Mouse (Mus musculus) liver, adult 10 weeks (tissue): ENCODE results near the gene Tceal7. TPM values are rescaled to one million over a fixed set of nuclear protein-coding genes. Genes with fewer than 3 reads are reported as not detected.

Experiments used
- polyA plus RNA-seq: library from polyadenylated mRNA; stranded (reverse); fragments of 350-450 nt; fragmentation: Illumina TruSeq; extraction: RNeasy Lipid Tissue Mini Kit (QIAGEN cat#74804); gene quantifications from one replicate; pipeline ENCODE4 v1.2.3, GENCODE M21; 2014; ENCODE audit warnings: low read depth, low replicate concordance

The Tceal7 gene
- not detected for polyA plus RNA-seq

DNA sequence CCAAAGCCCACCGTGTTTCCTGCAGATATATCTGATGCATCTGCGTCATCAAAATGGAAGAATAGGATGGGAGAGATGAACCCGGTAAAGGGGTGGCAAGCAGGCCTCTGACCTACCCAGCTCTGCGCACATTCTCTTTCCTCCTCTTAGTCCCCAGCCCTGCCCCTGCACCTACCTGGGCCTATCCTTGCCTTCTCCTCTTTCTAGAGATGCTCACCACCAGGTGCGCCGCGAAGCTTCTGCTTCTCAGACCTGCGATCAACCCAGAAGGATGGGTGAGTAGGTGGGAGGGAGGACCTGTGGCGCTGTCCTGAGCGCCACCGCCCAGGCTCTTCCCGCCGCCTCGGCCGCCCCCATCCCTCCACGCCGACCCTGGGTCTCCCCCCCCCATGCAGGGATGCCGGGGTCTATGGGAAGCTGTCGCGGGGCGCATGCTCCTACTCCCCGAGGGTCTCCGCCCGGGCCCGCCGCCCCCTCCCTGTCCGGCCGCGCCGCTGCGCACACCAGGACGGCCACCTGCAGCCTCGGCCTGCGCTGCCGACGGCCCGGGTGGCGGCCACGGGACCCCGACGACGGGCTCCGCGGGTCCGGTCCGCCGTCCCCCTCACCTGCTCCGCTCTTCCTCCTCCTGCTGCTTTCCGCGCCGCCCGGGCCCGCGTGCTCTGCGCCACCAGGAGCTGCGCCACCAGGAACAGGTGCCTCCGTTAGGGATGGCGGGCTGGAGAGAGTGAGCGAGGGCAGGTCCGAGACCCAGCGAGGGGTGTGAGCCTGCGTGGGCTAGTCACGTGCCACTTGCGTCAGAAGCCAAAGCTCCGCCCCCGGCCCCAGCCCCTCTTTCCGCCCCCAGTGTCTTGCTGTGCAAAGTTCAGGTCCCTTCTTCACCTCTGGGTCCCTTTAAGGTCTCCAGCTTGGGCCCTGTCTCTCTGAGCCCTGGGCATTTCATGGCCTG lies at the start of gene Tceal7, which contains the start of gene Bex1:
Gene Tceal7, plus strand, starts transcription at position 51 of the 949 bp plus-strand sequence.
Gene Bex1, minus strand, starts transcription at position 785 of the 949 bp plus-strand sequence.

DNA sequence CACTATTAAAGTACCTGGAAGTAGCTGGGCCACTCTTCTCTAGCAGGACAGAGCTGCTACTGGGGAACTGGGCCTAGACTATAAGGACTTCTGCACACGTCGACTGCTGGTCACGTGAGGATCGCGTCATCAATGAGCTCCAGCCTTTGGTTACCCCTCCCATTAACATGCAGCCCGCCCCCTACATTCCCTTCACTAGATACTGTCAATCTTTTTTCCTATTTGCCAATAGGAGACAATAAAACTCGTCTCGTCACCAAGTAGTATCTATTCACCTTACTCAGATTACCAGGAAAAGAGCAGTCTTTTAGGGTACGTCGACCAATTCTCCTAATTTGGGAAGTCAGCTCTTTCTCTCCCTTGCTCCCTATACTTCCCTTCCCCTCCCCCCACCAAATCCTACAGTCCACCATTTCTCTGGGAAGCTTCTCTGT lies 42.4 kb upstream of the Tceal7 start, which contains the start of gene Tceal8:
Gene Tceal8, minus strand, starts transcription at position 225 of the 434 bp plus-strand sequence.

DNA sequence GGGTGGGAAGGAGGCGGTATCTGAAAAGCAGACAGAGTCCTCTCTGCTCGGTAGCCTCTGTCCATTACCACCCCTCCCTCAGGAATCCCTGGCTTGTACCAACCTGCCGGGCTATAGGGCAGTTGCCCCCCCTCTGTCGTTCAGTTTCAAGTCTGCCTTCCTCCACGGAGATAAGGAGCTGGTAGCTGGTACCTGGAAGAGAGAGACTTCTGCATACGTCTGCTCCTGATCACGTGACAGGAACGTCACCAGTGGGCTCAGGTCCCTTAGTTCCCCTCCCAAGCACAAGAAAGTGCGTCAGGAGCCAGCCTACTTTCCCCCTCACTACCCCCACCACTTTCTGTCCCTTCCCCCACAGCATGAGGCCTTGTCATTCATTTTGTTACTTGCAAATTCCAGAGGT lies 10.9 kb upstream of the Tceal7 start, which contains the start of gene Tceal5:
Gene Tceal5, minus strand, starts transcription at position 213 of the 403 bp plus-strand sequence.

DNA sequence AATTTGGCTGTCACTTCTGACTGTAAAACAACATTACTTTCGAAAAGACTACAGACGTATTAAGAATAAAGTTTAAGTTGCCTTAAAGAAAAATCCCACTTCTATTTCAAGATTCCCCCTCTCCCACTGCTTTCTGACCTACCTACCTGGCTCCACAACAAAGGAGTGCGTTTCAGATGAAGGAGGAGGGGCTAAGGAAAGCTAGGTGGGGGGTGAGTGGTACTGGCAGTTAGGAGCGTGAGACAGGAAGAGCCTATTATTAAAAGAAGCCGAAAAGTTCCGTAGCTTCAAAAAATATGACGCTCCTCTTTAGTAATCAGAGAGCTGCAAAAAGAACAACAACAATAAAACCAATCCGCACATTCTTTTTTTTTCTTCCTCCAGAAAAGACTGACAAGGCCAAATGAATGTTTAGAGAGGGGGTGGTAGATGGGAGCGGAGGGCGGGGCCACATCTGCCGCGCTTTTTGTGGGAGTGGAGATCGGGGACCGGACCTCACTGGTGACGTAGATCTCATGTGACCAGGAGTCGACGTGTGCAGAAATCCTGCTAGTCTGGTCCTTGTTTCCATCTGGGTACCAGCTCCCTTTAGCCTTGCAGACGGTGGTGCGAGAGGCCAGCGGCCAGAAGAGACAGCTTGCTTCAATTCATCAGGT lies 30.1 kb downstream of the Tceal7 start, which contains the start of gene Tceal9:
Gene Tceal9, plus strand, starts transcription at position 506 of the 656 bp plus-strand sequence.

DNA sequence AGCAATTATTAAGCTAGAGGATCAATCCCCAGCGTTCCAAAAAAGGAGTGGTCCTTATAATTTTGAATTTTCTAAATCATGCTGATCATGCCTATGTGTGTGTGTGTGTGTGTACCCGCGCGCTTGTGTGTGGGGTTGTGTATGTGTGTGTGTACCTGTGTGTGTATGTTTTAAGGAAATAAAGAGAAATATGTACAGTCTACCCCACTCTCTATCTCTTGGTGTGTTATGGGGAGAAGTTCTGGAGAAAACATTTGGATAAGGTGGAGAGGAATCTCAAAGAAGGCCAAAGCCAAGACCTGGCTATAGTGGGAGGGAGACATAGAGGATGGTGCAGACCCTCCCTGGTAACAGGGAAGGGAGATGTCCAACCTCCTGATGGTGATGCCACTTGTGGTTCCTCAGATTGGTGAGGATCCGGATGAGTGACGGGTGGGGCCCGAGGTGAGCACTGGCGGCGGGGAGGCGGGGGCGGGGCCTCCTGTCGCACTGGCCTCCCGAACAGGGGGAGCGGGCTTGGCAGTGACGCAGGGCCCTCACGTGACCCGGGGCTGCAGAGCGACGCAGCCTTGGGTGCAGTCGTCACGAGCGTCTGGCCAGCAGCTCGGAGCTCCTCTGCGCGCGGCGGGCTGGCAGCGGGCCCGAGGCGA lies 55.3 kb downstream of the Tceal7 start, which contains the start of gene Bex3:
Gene Bex3, plus strand, starts transcription at position 511 of the 650 bp plus-strand sequence.

Other genes starting within 250 kb of the Tceal7 start
- not detected for gene Arxes2, start 221.0 kb upstream of the Tceal7 start, polyA plus RNA-seq
- not detected for gene Arxes1, start 181.4 kb upstream of the Tceal7 start, polyA plus RNA-seq
- not detected for gene Bex2, start 146.5 kb upstream of the Tceal7 start, polyA plus RNA-seq
- gene Nxf3, start 129.5 kb upstream of the Tceal7 start, polyA plus RNA-seq = not detected
- 1.4 TPM for gene Bex4, start 75.8 kb upstream of the Tceal7 start, polyA plus RNA-seq
- 95.9 TPM for gene Tceal8, start 42.4 kb upstream of the Tceal7 start, polyA plus RNA-seq
- gene Tceal5, start 10.9 kb upstream of the Tceal7 start, polyA plus RNA-seq = not detected
- gene Bex1, start 734 bp downstream of the Tceal7 start, polyA plus RNA-seq = not detected
- gene Tceal9, start 30.3 kb downstream of the Tceal7 start, polyA plus RNA-seq = 47.5 TPM
- gene Bex3, start 55.5 kb downstream of the Tceal7 start, polyA plus RNA-seq = not detected